Mouse (Mus musculus) testis, postnatal 10 days (tissue): ENCODE results near the gene Cfap61.
A peak's percentile ranks its signal among the peaks of the same experiment; 100 is the strongest.
"Not testable (repeated sequence)": the region's sequence is repeated elsewhere in the genome, so short reads cannot be mapped to it uniquely, and the experiment has no call there.

ENCODE experiments used
- DNase-seq: peaks from one replicate; pipeline ENCODE4 v3.0.0; 2021; ENCODE audit warnings: low spot score

Cfap61 gene

DNA sequence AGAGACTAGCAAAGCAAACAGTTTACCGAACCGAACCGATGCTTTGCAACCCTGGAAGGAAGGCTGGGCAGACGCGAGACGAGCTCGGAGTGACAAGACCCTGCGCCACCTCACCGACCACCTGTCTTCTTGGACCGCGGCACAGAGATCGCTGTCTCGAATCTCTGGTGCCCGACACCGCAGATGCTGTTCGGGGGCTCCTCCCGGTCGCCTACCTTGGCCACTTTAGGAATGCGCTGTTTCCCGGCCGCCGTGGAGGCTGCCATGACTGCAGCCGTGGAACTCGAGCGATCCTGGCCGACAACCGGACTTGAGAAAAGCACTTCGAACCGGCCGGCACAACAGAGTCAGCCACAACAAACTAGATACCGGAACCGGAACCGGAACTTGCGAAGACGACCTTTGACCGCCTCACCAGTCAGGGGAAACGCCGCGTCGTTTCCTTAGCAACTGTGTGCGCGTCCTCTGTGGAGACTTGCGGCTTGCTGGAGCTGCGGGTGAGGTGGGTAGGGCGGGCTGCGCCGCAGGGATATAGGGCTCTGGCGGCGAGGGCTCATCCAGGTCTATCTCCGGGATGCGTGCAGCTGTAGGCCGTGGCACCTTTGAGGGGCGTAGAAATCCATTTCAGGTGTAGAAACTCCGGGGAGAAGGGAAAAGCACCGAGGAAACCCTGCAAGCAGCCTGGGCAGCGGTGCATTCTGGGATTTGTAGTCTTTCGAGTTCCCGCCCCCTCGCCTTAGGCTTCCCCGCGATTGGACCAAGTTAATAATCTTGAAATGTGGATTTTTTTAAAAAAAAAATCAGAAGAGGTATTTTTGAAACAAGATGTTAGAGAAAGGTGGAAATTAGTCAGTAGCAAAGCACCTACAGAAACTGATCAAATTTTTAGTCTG, at the start of gene Cfap61, which contains the start of gene Crnkl1:
Gene Cfap61 (plus strand): TSS at position 446 of the 893 bp plus-strand sequence.
Gene Crnkl1 (minus strand): TSS at position 676 of the 893 bp plus-strand sequence.
- peak; percentile 95 for DNase-seq

GRCm38 (mm10) chr2:145884913-145885785, 49.4 kb upstream of the Cfap61 start:
- no peak for DNase-seq

GRCm38 (mm10) chr2:145887937-145888765, 46.4 kb upstream of the Cfap61 start:
- no peak for DNase-seq

GRCm38 (mm10) chr2:145888766-145889480, 45.7 kb upstream of the Cfap61 start:
- DNase-seq, result no peak

- no peak for DNase-seq
These were observed 44.0 kb upstream of the Cfap61 start for GRCm38 (mm10) chr2:145890571-145890970.

GRCm38 (mm10) chr2:145893756-145894155, 40.8 kb upstream of the Cfap61 start:
- DNase-seq, result no peak

GRCm38 (mm10) chr2:145898106-145898505, 36.5 kb upstream of the Cfap61 start:
- no peak for DNase-seq

DNA sequence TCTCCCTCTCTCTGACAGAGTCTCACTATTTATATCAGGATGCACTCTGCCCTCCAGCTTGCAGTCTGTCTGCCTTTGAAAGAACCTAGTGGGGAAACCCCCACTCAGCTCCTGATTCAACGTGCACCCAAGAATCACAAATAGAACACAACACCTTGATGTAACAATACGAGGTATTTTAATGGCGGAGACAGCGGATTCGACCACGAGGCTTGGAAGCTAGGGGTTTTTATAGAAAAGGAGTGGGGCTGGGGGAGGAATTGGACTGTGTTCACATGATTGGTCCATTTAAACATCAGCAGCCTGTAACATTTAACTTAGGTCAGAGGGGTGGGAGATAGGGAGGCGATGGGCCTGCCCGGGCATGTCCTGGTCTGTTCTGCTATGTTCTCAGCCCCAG, 34.3 kb upstream of the Cfap61 start:
- not testable (repeated sequence) for DNase-seq

- DNase-seq, result no peak
These were observed 32.7 kb upstream of the Cfap61 start, which contains the start of gene Naa20 for GRCm38 (mm10) chr2:145901861-145902260. TSS of gene Naa20 (plus strand) at chr2:145902099.

DNA sequence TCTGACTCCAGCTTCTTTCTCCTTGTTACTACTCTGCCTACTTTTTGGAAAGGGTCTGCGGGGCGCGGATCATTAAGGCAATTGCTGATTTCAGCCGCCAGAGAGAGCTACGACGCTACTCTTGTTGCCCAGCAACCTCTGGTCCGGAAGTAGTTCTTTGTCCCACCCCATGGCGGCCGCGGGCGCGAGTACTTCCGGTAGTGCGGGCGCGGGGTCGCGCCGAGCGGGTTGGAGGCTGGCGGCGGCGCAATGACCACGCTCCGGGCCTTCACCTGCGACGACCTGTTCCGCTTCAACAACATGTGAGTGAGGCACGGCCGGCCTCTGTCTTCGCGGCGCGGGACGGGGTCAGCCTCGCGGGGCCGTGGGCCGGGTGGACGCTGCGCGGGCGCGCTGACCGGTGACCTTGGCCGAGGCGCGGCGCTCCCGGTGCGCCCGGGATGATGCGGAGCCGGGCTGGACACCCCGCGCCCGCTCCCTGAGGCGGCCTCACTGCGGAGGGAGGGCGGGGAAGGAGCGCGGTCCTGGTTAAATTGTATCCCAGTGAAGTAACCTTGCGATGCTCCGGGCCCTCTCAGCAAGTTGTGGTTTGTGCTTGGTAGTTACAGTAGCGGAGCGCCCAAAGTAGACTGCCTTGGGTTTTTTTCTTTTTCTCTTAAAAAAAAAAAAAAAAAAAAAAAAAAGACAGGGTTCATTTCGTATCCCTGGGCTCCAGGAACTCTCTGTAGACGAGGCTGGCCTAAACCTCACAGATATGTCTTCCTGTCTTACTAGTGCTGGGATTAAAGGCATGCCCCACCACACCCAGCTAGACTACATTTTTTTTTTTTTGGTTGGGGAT, 31.3 kb upstream of the Cfap61 start:
- DNase-seq, result peak; percentile 92

DNA sequence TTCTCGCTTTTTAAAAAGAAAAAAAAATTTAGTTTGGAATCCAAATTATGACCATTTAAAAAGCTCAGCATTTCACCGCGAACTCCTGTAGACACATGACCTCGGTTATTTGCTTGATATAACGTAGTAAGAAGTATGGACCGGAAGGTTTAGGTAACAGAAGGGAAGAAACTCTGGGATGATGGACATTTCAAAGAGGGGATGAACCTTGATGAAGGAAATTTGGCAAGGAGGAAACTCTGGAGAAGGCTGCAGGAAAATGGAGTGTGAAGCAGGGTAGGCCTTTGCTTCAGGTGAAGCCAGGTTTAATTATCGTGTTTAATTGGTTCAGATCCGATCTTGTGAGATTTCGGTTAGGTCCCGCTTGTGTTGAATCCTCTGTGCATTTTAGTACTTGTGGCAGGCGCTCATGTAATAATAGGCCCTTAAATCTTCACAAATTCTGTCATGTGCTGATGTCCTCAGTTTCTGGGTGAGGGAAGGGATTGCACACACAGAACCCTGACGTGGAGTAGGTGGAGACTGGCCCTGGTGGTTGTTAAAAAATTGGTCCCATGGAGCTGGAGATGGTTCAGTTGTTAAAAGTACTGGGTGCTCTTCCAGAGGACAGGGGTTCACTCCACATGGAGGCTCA, 30.5 kb upstream of the Cfap61 start:
- no peak for DNase-seq

GRCm38 (mm10) chr2:145905156-145905555, 29.4 kb upstream of the Cfap61 start:
- DNase-seq, result no peak

DNA sequence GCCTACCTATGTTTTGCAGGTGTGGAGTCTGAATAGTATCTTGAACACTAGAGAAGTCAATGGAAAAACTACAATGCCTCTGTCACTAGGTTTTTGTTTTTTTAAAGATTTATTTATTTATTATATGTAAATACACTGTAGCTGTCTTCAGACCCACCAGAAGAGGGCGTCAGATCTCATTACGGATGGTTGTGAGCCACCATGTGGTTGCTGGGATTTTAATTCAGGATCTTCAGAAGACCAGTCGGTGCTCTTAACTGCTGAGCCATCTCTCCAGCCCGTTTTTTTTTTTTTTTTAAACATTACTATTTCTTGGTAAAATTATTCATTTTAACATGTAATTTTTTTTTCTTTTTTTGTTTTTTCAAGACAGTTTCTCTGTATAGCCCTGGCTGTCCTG, 28.7 kb upstream of the Cfap61 start:
- DNase-seq, result not testable (repeated sequence)

DNA sequence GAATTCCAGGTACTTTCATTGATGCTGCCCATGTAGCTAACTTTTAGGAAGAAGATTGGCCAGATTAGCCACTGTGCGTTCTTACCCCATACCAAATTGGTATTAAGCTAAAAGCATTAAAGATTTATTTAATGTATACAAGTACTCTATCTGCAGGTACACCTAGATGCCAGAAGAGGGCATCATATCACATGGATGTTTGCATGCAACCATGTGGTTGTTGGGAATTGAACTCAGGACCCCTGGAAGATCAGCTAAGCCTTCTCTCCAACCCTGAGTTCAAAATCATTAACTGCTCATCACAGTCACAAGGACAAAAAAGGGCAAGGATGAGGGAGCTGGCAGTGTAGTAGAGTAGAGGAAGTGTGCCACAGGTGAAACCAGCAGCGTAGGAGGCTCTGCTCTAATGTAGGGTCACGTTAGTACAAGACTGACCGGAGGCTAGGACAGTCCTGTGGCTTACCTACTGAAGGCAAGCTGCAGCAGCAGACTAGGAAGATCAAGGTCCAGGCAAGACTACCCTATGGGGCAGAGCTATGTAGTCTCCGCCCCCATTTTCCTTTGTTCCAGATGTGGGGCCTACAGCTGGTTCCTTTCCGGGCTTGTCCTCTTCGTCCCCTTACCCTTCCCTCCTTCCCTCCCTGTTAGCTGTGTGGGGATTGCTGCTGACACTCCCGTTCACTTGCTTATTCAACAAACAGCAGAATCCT, 13.5 kb upstream of the Cfap61 start:
- no peak for DNase-seq

DNA sequence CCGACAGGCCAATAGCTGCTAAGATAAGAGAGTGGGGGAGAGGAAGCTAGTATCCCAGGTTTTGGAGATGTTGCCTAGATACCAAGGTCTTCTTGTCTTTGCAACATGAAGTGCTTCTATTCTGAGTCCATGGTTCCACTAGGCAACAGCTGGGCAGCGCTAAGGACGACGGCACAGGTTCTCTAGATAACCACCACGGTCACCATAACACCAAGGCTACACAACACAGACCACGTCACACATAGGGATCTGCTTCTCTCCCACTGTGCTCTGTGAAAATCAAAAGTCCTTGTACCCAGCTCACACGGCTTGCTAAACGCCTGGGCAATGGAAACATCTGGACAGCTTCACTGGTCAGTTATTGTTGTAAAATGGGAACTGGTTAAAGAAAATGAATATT, 2.4 kb downstream of the Cfap61 start:
- DNase-seq, result no peak

GRCm38 (mm10) chr2:145941403-145941802, 6.8 kb downstream of the Cfap61 start:
- DNase-seq, result no peak

DNA sequence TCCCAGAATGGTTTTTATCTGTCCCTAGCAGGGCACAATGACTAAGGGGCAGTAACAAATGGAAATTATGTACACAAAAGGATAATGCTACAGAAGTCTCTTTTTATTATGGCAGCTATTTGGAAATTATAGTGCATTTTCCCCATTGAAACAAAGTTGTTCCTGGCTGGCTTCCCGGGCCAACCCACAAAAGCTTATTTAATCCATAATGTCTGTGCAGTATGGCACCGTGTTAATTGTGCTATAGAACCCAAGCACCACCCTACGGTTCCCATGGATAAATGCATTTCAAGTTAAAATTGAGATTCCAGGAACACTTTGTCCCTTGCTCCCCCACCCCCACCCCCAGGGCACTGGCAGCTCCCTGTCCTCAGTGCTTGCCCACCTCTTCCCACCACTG, 9.7 kb downstream of the Cfap61 start:
- no peak for DNase-seq

- DNase-seq, result no peak
These were observed 13.9 kb downstream of the Cfap61 start for GRCm38 (mm10) chr2:145948402-145948954.
